Mouse (Mus musculus): ENCODE results near the gene Kcnh1.

The Kcnh1 gene

DNA sequence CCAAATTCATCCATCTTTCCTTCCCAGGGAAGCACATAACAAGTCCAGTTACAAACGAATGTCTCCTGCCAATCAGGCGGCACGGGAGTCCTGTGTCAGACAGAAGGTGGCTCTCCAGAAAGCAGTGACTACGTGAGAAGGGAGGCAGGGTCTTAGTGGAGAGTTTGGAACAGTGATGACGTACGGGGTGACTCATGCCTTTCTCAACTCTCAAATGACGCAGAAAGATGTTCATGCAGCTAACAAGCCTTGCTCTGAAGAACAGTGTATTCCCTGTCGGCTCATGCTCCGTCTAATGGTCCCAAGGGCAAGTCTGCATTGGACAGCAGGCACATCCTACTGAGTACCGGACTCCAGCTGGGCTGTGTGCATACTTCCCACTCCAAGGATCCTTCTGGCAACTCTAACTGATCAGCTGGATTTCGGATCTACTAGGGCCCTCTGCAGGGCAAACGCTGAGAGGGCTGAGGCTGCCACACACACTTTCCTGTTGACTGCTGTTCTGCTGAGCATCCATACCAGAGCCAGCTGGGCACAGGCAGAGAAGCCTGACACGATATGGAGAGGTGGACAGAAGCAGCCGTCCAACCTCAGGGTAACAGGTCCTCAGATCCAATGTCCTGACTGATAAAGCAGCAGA lies 335.3 kb downstream of the Kcnh1 start:
- DNase-seq (ENCODE audit: low spot score in 2 of 2) = no peak

DNA sequence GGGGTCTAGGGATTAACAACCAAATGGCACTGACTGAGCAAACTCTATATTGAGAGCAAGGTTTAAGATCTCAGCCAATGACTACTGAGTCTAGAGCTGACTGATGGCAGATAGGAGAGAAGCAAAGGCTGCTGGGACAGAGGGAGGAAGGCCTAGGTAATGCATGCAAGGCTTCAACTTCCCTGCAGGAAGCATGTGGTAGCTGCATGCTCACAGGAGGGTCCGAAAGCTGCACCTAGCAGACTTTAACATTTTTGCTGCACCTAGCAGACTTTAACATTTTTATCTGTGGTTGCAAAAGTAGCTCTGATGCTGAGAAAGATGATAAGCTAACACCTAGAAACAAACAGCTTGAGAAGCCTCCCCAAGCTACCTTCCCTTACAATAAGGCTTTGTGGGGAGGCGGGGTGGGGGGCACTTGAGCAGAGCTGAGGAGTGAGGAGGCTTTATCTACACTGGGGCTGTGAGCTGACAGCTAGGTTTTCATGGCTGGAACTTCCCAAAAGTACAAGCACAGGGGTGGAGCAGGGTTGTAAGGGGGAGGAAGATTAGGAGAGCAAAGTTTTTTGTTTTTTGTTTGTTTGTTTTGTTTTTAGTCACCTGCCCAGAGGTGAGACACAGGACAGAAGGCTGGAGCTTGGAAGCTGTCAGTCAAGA lies 341.0 kb downstream of the Kcnh1 start:
- DNase-seq (ENCODE audit: low spot score in 2 of 2) = no peak

DNA sequence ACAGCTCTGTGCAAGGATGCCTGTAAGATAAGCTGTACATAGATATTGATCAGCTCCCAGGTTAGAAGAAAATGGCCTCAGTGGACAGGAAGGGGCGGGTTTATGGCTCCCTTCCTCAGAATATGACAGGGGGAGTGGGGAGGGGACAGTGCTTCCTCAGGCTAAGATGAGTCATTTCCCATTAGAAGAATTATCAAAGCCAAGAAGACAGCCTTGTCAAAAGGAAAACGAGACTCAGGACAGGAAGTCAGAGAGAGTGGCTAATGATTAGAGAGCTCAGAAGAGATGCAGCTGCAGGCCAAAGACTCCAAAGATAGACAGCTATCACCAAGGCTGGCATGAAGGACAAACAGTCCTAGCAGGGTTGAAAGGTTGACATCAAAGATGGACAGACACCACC lies 341.6 kb downstream of the Kcnh1 start:
- DNase-seq (ENCODE audit: low spot score in 2 of 2) = no peak

DNA sequence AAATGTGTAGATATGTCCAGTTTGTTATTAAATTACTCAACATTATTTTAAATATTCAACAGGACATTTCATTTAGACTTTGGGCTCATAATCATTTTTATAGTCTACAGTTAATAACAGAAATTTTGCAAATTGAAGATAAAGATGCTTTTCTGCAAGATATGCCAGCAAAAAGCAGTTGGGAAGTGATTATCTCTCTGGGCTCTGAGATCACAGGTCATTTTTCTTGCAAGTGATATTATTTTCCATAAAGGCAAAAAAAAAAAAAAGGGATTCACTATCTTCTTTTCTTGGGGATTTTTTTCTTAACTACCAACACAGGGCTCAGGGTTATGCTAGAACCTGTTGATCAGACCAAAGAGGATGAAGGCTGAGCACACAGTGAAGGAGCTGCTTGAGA lies 342.4 kb downstream of the Kcnh1 start:
- DNase-seq (ENCODE audit: low spot score in 2 of 2) = no peak

- no peak for DNase-seq (ENCODE audit: low spot score in 2 of 2)
Observed at GRCm38 (mm10) chr1:192536440-192536839, 345.9 kb downstream of the Kcnh1 start.

- DNase-seq (ENCODE audit: low spot score in 2 of 2) = no peak
Observed at GRCm38 (mm10) chr1:192537169-192537568, 346.6 kb downstream of the Kcnh1 start.

DNA sequence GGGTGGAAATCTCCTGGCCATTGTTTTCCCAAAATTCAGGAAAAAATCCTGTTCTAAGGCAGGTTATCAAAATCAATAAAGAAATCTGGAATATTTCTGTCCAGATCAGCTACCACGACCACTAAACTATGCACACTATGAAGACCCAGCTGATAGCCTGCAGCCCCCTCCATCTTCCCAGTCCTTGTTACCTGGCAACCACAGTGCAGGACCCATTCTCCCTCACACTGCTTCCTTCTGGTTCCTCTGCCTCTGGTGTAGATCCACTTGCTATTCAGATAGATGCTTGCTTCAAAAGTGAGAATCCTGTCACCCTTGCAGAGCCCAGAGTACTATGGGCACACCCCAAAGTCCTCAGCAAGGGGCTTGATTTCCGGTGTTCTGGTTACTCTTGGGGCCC lies 351.5 kb downstream of the Kcnh1 start:
- DNase-seq (ENCODE audit: low spot score in 2 of 2) = no peak

DNA sequence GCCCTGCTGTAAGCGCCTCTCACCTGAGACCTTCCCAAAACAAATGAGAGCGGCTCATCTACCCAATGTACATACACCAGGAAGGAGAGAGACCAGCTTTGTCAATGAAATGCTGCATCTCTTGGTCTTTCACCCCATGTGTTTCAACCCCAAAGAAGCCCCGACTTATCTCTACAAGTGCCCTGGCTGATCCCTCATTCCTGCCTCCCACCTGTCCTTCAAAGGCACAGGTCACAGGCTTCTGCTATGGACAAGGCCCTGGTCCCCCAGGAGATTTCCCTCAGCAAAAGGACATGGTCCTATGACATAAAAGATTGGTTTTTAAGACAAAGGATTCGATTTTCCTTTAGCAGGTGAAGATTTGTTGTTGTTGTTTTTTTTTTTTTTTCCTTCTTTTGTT lies 353.1 kb downstream of the Kcnh1 start:
- DNase-seq (ENCODE audit: low spot score in 2 of 2) = no peak

GRCm38 (mm10) chr1:192544091-192544490 lies 353.5 kb downstream of the Kcnh1 start:
- DNase-seq (ENCODE audit: low spot score in 2 of 2) = no peak

DNA sequence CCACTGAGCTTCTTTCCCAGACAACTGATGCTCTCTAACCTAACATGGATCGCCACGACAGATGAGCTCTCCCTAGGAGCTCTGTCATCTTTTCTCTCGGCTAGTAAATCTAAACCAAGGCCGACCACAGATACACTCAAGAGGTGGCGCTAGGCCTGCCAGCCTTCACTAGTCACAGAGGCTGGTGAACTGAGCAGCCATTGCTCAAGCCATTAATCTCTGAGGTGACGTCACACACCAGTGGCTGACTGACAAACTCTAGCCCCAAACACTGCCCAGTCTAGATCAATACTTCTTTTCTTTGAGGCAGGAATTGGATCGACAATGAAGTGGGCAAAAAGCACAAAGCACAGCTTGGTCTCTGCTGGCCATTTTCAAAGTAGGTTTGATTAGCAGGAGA lies 354.3 kb downstream of the Kcnh1 start:
- no peak for DNase-seq (ENCODE audit: low spot score in 2 of 2)

DNA sequence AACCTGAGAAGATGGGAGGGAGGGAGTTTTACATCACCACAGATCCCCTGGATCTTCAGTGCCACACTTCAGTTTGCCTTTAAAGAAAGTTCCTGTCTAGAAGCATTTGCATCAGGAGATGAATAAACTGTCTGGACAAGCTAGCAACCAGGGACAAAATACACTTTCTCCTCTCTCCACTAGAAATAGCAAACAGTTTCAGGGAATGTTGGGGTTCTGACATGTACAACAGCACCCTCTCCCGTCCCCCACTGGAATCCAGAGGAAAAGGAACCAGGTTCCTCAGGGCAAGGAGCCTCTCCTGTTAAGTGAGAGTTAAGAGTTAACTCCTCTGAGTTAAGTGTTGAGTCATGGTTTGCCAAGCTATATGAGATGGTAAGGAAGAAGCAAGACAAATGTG lies 356.3 kb downstream of the Kcnh1 start:
- DNase-seq (ENCODE audit: low spot score in 2 of 2) = no peak

GRCm38 (mm10) chr1:192550561-192550960 lies 360.0 kb downstream of the Kcnh1 start:
- no peak for DNase-seq (ENCODE audit: low spot score in 2 of 2)

GRCm38 (mm10) chr1:192555516-192555915 lies 364.9 kb downstream of the Kcnh1 start:
- DNase-seq (ENCODE audit: low spot score in 2 of 2) = no peak

DNA sequence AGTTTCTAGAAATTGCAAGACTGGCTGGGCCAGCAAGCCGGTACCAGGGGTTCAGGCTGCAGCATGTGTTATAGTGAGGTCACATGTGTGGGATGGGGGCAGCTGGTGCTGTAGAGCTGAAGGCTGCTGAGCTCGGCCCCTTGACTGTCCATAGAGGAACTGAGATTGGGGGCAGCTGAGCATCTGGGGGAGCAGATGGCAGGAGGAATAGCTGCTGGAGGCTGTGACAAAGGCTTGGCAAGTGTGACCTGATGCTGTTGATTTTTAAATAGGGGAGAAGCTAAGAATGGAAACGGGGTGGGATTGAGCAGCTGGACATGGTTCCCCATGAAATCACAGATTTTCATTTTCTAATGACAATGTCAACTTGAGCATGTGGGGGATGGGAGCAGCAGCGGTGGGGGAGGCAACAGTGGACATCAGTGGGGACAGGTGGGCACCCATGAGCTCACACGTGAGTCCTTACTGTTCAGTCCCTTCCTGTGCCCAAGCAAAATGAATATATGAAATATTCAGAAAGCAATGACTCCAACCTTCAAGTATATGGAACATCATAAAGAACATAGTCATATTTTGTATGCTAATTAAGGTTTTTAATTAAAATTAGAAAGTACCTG lies 367.5 kb downstream of the Kcnh1 start:
- no peak for DNase-seq (ENCODE audit: low spot score in 2 of 2)

GRCm38 (mm10) chr1:192559341-192559740 lies 368.8 kb downstream of the Kcnh1 start:
- DNase-seq (ENCODE audit: low spot score in 2 of 2) = no peak
